Mouse (Mus musculus) heart, adult 8-10 months (tissue): ENCODE results near the gene Asb10. TPM values are rescaled to one million over a fixed set of nuclear protein-coding genes. Genes with fewer than 3 reads are reported as not detected.

Source experiments
- DNase-seq: peaks from one replicate; pipeline ENCODE4 v3.0.0; 2022; ENCODE audit warnings: low spot score
- total RNA-seq, 4 experiments: library from RNA; stranded (reverse); gene quantifications; 2 replicates each; pipeline ENCODE4 v1.2.4; 2022

The Asb10 gene
- total RNA-seq, 4 experiments from 2014 or later = 97.3 to 112 (median 103) TPM

GRCm38 (mm10) chr5:24492546-24493285 is 48.1 kb downstream of the Asb10 start:
- DNase-seq = no peak

GRCm38 (mm10) chr5:24490413-24490920 is 50.3 kb downstream of the Asb10 start:
- DNase-seq = no peak

- no peak for DNase-seq
Observed at GRCm38 (mm10) chr5:24486738-24487137, 54.0 kb downstream of the Asb10 start.

- DNase-seq = peak; percentile 89
Observed at GRCm38 (mm10) chr5:24486097-24486496, 54.7 kb downstream of the Asb10 start.

- no peak for DNase-seq
Observed at GRCm38 (mm10) chr5:24484963-24485362, 55.8 kb downstream of the Asb10 start.

GRCm38 (mm10) chr5:24483326-24483725 is 57.5 kb downstream of the Asb10 start:
- peak; percentile 49 for DNase-seq

Other genes with a start within 250 kb of the Asb10 start
- gene Kcnh2, start 189.4 kb downstream of the Asb10 start, total RNA-seq = 10 to 100 TPM; 48.8 to 95.2 (median 71.0) TPM
- gene Nos3, start 176.2 kb downstream of the Asb10 start, total RNA-seq = 10 to 100 TPM; 21.4 to 26.9 (median 23.8) TPM
- gene Atg9b, start 148.8 kb downstream of the Asb10 start, total RNA-seq = 1 to 10 TPM in 2 of 4 experiments, under 1 TPM in 2; 0.73 to 1.7 (median 1.1) TPM
- gene Abcb8, start 147.3 kb downstream of the Asb10 start, total RNA-seq = 100 to 1,000 TPM in 2 of 4 experiments, 10 to 100 TPM in 2; 96.5 to 106 (median 101) TPM
- under 1 TPM in 1 of 4 experiments, not detected in 3; 0.16 TPM for gene Asic3, start 127.6 kb downstream of the Asb10 start, total RNA-seq
- gene Cdk5, start 117.4 kb downstream of the Asb10 start, total RNA-seq = 10 to 100 TPM; 17.3 to 23.7 (median 19.1) TPM
- gene Slc4a2, start 117.1 kb downstream of the Asb10 start, total RNA-seq = 10 to 100 TPM; 21.9 to 32.5 (median 24.7) TPM
- gene Fastk, start 95.7 kb downstream of the Asb10 start, total RNA-seq = 100 to 1,000 TPM; 297 to 351 (median 327) TPM
- 10 to 100 TPM in 3 of 4 experiments, 1 to 10 TPM in 1; 9.8 to 12.3 (median 11.8) TPM for gene Tmub1, start 93.1 kb downstream of the Asb10 start, total RNA-seq
- 100 to 1,000 TPM in 1 of 4 experiments, 10 to 100 TPM in 3; 88.8 to 101 (median 95.0) TPM for gene Agap3, start 88.8 kb downstream of the Asb10 start, total RNA-seq
- gene Gbx1, start 13.8 kb downstream of the Asb10 start, total RNA-seq = not detected
- gene 4931409K22Rik, start 15.8 kb upstream of the Asb10 start, total RNA-seq = not detected
- gene Abcf2, start 36.5 kb upstream of the Asb10 start, total RNA-seq = 10 to 100 TPM; 53.6 to 60.6 (median 56.2) TPM
- 1 to 10 TPM; 7.4 to 9.5 (median 7.7) TPM for gene Chpf2, start 45.8 kb upstream of the Asb10 start, total RNA-seq
- 10 to 100 TPM; 56.8 to 62.6 (median 60.6) TPM for gene Smarcd3, start 83.4 kb upstream of the Asb10 start, total RNA-seq
- gene Nub1, start 144.6 kb upstream of the Asb10 start, total RNA-seq = 10 to 100 TPM; 33.1 to 45.6 (median 36.7) TPM
- 1 to 10 TPM in 1 of 4 experiments, under 1 TPM in 3; 0.16 to 1.2 (median 0.60) TPM for gene Wdr86, start 189.7 kb upstream of the Asb10 start, total RNA-seq
- gene Crygn, start 217.0 kb upstream of the Asb10 start, total RNA-seq = not detected